Mouse (Mus musculus): ENCODE results near the gene Mvb12b. TPM values are rescaled to one million over a fixed set of nuclear protein-coding genes. Genes with fewer than 3 reads are reported as not detected.

Mvb12b gene
- total RNA-seq, 2 experiments from 2014 or later, result 90.6 to 99.8 TPM

GRCm38 (mm10) chr2:33886386-33887327 is 1.1 kb downstream of the Mvb12b start:
- DNase-seq (ENCODE audit: extremely low spot score in 1 of 2, low spot score in 1 of 2), result peak; percentile 36 to 39

GRCm38 (mm10) chr2:33885264-33885651 is 2.5 kb downstream of the Mvb12b start:
- no peak for DNase-seq (ENCODE audit: extremely low spot score in 1 of 2, low spot score in 1 of 2)

- DNase-seq (ENCODE audit: extremely low spot score in 1 of 2, low spot score in 1 of 2), result no peak
Measured at GRCm38 (mm10) chr2:33884623-33885263, 3.0 kb downstream of the Mvb12b start.

GRCm38 (mm10) chr2:33879223-33879622 is 8.5 kb downstream of the Mvb12b start:
- DNase-seq (ENCODE audit: extremely low spot score in 1 of 2, low spot score in 1 of 2), result no peak

- DNase-seq (ENCODE audit: extremely low spot score in 1 of 2, low spot score in 1 of 2), result no peak
Measured at GRCm38 (mm10) chr2:33878437-33878836, 9.3 kb downstream of the Mvb12b start.

- DNase-seq (ENCODE audit: extremely low spot score in 1 of 2, low spot score in 1 of 2), result no peak
Measured at GRCm38 (mm10) chr2:33877663-33878360, 9.9 kb downstream of the Mvb12b start.

- DNase-seq (ENCODE audit: extremely low spot score in 1 of 2, low spot score in 1 of 2), result peak; percentile 52 to 53
Measured at GRCm38 (mm10) chr2:33876529-33877290, 11.0 kb downstream of the Mvb12b start.

GRCm38 (mm10) chr2:33875594-33875993 is 12.2 kb downstream of the Mvb12b start:
- no peak for DNase-seq (ENCODE audit: extremely low spot score in 1 of 2, low spot score in 1 of 2)

- DNase-seq (ENCODE audit: extremely low spot score in 1 of 2, low spot score in 1 of 2), result no peak
Measured at GRCm38 (mm10) chr2:33874856-33875576, 12.7 kb downstream of the Mvb12b start.

- no peak for DNase-seq (ENCODE audit: extremely low spot score in 1 of 2, low spot score in 1 of 2)
Measured at GRCm38 (mm10) chr2:33874367-33874766, 13.4 kb downstream of the Mvb12b start.

- no peak for DNase-seq (ENCODE audit: extremely low spot score in 1 of 2, low spot score in 1 of 2)
Measured at GRCm38 (mm10) chr2:33873501-33873900, 14.2 kb downstream of the Mvb12b start.

GRCm38 (mm10) chr2:33872841-33873271 is 14.9 kb downstream of the Mvb12b start:
- DNase-seq (ENCODE audit: extremely low spot score in 1 of 2, low spot score in 1 of 2), result no peak

GRCm38 (mm10) chr2:33871181-33871520 is 16.6 kb downstream of the Mvb12b start:
- DNase-seq (ENCODE audit: extremely low spot score in 1 of 2, low spot score in 1 of 2), result no peak

- DNase-seq (ENCODE audit: extremely low spot score in 1 of 2, low spot score in 1 of 2), result no peak
Measured at GRCm38 (mm10) chr2:33870369-33871180, 17.2 kb downstream of the Mvb12b start.

GRCm38 (mm10) chr2:33869689-33870343 is 17.9 kb downstream of the Mvb12b start:
- no peak for DNase-seq (ENCODE audit: extremely low spot score in 1 of 2, low spot score in 1 of 2)

GRCm38 (mm10) chr2:33868996-33869688 is 18.6 kb downstream of the Mvb12b start:
- no peak for DNase-seq (ENCODE audit: extremely low spot score in 1 of 2, low spot score in 1 of 2)

GRCm38 (mm10) chr2:33868322-33868721 is 19.4 kb downstream of the Mvb12b start:
- DNase-seq (ENCODE audit: extremely low spot score in 1 of 2, low spot score in 1 of 2), result no peak

GRCm38 (mm10) chr2:33856746-33857145 is 31.0 kb downstream of the Mvb12b start:
- no peak for DNase-seq (ENCODE audit: extremely low spot score in 1 of 2, low spot score in 1 of 2)
